ENCODE assay signal across 33 mouse cellular contexts in genomic region chrX:84960972-84961371, GRCm38 (mm10).
DNase-seq lines count a peak whose midpoint lies in the region; ATAC-seq and TF ChIP-seq lines count a peak whose summit lies in the region.
"Had no signal": no experiment of that assay in that cellular context is flagged by ENCODE, and none has a peak within 500 bp of the region (broad histone marks: within the 10 kb centered on the region; RNA-seq: fewer than 3 reads in every experiment).

No protein-coding gene starts in this region.

- TF ChIP-seq EP300 in stomach, postnatal 0 days (optimal IDR thresholded peaks at IDR 0.05): no peak

- no peak overlapping the region for H3K4me2 ChIP-seq in intestine, embryonic 14.5 days (ENCODE audit: low read length)
- H3K4me2 ChIP-seq in intestine, postnatal 0 days (replicated peaks; ENCODE audit: low read depth): no peak overlapping the region
- no peak overlapping the region for H3K4me2 ChIP-seq in limb, embryonic 12.5 days
- H3K4me2 ChIP-seq in stomach, postnatal 0 days (replicated peaks; ENCODE audit: low read depth): no peak overlapping the region
- H3K4me2 ChIP-seq: hindbrain, embryonic 15.5 days had no signal

- H3K4me1 ChIP-seq in intestine, embryonic 14.5 days (replicated peaks; ENCODE audit: control insufficient read depth, insufficient read depth, low read length): no peaks in the 10 kb centered on the region
- no peaks in the 10 kb centered on the region for H3K4me1 ChIP-seq in intestine, postnatal 0 days (replicated peaks; ENCODE audit: control insufficient read depth, insufficient read depth, low read length)
- no peaks in the 10 kb centered on the region for H3K4me1 ChIP-seq in limb, embryonic 12.5 days (replicated peaks)
- H3K4me1 ChIP-seq in stomach, postnatal 0 days (replicated peaks; ENCODE audit: control insufficient read depth, insufficient read depth): no peaks in the 10 kb centered on the region
- H3K4me1 ChIP-seq: heart, embryonic 10.5 days; hindbrain, embryonic 10.5 days; hindbrain, embryonic 15.5 days; midbrain, embryonic 10.5 days had no signal

- intact Hi-C loops in left cerebral cortex, adult 2 months (cut with DNase I): no loop called here

- no peak for TF ChIP-seq CTCF in intestine, postnatal 0 days (IDR thresholded peaks at IDR 0.05; ENCODE audit: low read depth)
- TF ChIP-seq CTCF in stomach, postnatal 0 days (IDR thresholded peaks at IDR 0.05; ENCODE audit: low read depth): no peak
- TF ChIP-seq CTCF in left cerebral cortex, adult 2 months (IDR thresholded peaks at IDR 0.05): no peak

- no peaks in the 10 kb centered on the region for H3K36me3 ChIP-seq in intestine, embryonic 14.5 days (ENCODE audit: control insufficient read depth, insufficient read depth, low read length)
- no peaks in the 10 kb centered on the region for H3K36me3 ChIP-seq in intestine, postnatal 0 days (ENCODE audit: control insufficient read depth, insufficient read depth)
- H3K36me3 ChIP-seq in limb, embryonic 12.5 days: no peaks in the 10 kb centered on the region
- no peaks in the 10 kb centered on the region for H3K36me3 ChIP-seq in stomach, postnatal 0 days (ENCODE audit: control insufficient read depth, insufficient read depth, low read length)
- H3K36me3 ChIP-seq: heart, embryonic 10.5 days; hindbrain, embryonic 10.5 days; hindbrain, embryonic 15.5 days; midbrain, embryonic 10.5 days had no signal

- WGBS in intestine, embryonic 14.5 days: 26% methylated on average over 6 of the region's 6 CpGs
- WGBS in intestine, postnatal 0 days: 37% methylated on average over 6 of the region's 6 CpGs
- 46% methylated on average over 6 of the region's 6 CpGs for WGBS in limb, embryonic 12.5 days
- WGBS in stomach, postnatal 0 days: 28% methylated on average over 6 of the region's 6 CpGs

- H3K27me3 ChIP-seq in intestine, embryonic 14.5 days (replicated peaks; ENCODE audit: control insufficient read depth, insufficient read depth, low read length): no peaks in the 10 kb centered on the region
- no peaks in the 10 kb centered on the region for H3K27me3 ChIP-seq in intestine, postnatal 0 days (replicated peaks; ENCODE audit: control insufficient read depth, insufficient read depth, low read length)
- H3K27me3 ChIP-seq in limb, embryonic 12.5 days: no peaks in the 10 kb centered on the region
- no peaks in the 10 kb centered on the region for H3K27me3 ChIP-seq in stomach, postnatal 0 days (ENCODE audit: control insufficient read depth, insufficient read depth, low read length)
- H3K27me3 ChIP-seq: CH12.LX; hindbrain, embryonic 15.5 days had no signal

- H3K9ac ChIP-seq in intestine, embryonic 14.5 days (ENCODE audit: low read length): no peak overlapping the region
- H3K9ac ChIP-seq in intestine, postnatal 0 days (ENCODE audit: low read depth, low read length): no peak overlapping the region
- no peak overlapping the region for H3K9ac ChIP-seq in limb, embryonic 12.5 days (replicated peaks)
- no peak overlapping the region for H3K9ac ChIP-seq in stomach, postnatal 0 days (ENCODE audit: low read length)
- H3K9ac ChIP-seq: hindbrain, embryonic 15.5 days; liver, embryonic 14.5 days had no signal

- no peaks in the 10 kb centered on the region for H3K9me3 ChIP-seq in intestine, embryonic 14.5 days (ENCODE audit: control insufficient read depth, low read length)
- H3K9me3 ChIP-seq in intestine, postnatal 0 days (ENCODE audit: control insufficient read depth): no peaks in the 10 kb centered on the region
- H3K9me3 ChIP-seq in limb, embryonic 12.5 days: no peaks in the 10 kb centered on the region
- H3K9me3 ChIP-seq in stomach, postnatal 0 days (ENCODE audit: control insufficient read depth, low read length): no peaks in the 10 kb centered on the region
- H3K9me3 ChIP-seq: heart, embryonic 10.5 days; hindbrain, embryonic 10.5 days; hindbrain, embryonic 15.5 days; midbrain, embryonic 10.5 days had no signal

- DNase-seq in embryo, embryonic 10 days (ENCODE audit: low spot score): peak; percentile 4
- DNase-seq in embryo, embryonic 10.5 days (ENCODE audit: low spot score): no peak
- no peak for DNase-seq in intestine, embryonic 14.5 days (ENCODE audit: low spot score)
- DNase-seq in stomach, postnatal 0 days (ENCODE audit: low spot score): peak; percentile 24
- DNase-seq in right cerebral cortex, postnatal 4 days: no peak
- DNase-seq in left cerebral cortex, adult 2 months (ENCODE audit: extremely low spot score in 1 of 2, low spot score in 2 of 2): no peak
- DNase-seq: adrenal gland, adult 2 months; adrenal gland, postnatal 36 days; cerebellum, adult 18-20 months; cerebellum, postnatal 10 days; gastrocnemius, postnatal 10 days; heart, postnatal 14 days; kidney, adult 11 months; kidney, postnatal 14 days; left cerebral cortex, postnatal 4 days; lung, adult 2 months; lung, postnatal 10 days; right cerebral cortex, postnatal 25 days; spleen, adult 18-20 months; thymus, adult 2 months; thymus, postnatal 36 days had no signal

- no peak overlapping the region for H3K27ac ChIP-seq in intestine, embryonic 14.5 days (ENCODE audit: low read depth)
- H3K27ac ChIP-seq in intestine, postnatal 0 days (ENCODE audit: low read depth, low read length): no peak overlapping the region
- H3K27ac ChIP-seq in limb, embryonic 12.5 days: no peak overlapping the region
- H3K27ac ChIP-seq in stomach, postnatal 0 days (replicated peaks): no peak overlapping the region
- no peak overlapping the region for H3K27ac ChIP-seq in left cerebral cortex, adult 2 months
- H3K27ac ChIP-seq: heart, embryonic 10.5 days; hindbrain, embryonic 10.5 days; hindbrain, embryonic 15.5 days; liver, embryonic 14.5 days; midbrain, embryonic 10.5 days had no signal

- H3K4me3 ChIP-seq in intestine, embryonic 14.5 days (ENCODE audit: low read depth, low read length): no peak overlapping the region
- no peak overlapping the region for H3K4me3 ChIP-seq in intestine, postnatal 0 days (ENCODE audit: low read depth, low read length)
- no peak overlapping the region for H3K4me3 ChIP-seq in limb, embryonic 12.5 days (replicated peaks)
- H3K4me3 ChIP-seq in stomach, postnatal 0 days (ENCODE audit: low read depth, low read length): no peak overlapping the region
- H3K4me3 ChIP-seq in left cerebral cortex, adult 2 months: no peak overlapping the region
- H3K4me3 ChIP-seq: erythroblast, embryonic 14.5 days; heart, embryonic 10.5 days; hindbrain, embryonic 10.5 days; hindbrain, embryonic 15.5 days; midbrain, embryonic 10.5 days had no signal

- ATAC-seq in intestine, embryonic 14.5 days (replicated peaks; ENCODE audit: low FRiP score, low TSS enrichment, low read depth): peak; percentile 60; the same call in 1 of the 2 replicates
- no peak for ATAC-seq in intestine, postnatal 0 days
- peak; percentile 26; the same call in 1 of the 2 replicates for ATAC-seq in limb, embryonic 12.5 days (ENCODE audit: insufficient number of reproducible peaks, insufficient read depth, low FRiP score, low TSS enrichment, low read depth)
- ATAC-seq in stomach, postnatal 0 days (ENCODE audit: low FRiP score, low TSS enrichment): peak; percentile 84
- ATAC-seq: activated CD4-positive, CD25-positive, alpha-beta regulatory T cell, adult 4 months; forebrain, embryonic 16.5 days; midbrain, embryonic 16.5 days had no signal

Comparison
In these comparisons a context has a peak if more than half of its experiments do, and no peak if none do; other contexts are left out.
1. DNase-seq: peak in embryo, embryonic 10 days (single experiment) and stomach, postnatal 0 days (single experiment); none in embryo, embryonic 10.5 days (single experiment), intestine, embryonic 14.5 days (single experiment), right cerebral cortex, postnatal 4 days (single experiment) and left cerebral cortex, adult 2 months (0 of 2).